Mouse (Mus musculus) kidney, adult 2 months (tissue): ENCODE measurements at regions not wholly inside any gene's neighbourhood (a gene's known extent, or its start where the extent isn't known, plus 50 kb on each side); places are given as distances from the start of the nearest gene placed in this dataset.
A peak's percentile ranks its signal among the peaks of the same experiment; 100 is the strongest.

Experiments
- DNase-seq: peaks from one replicate; pipeline ENCODE4 v3.0.0; 2021
- H3K27ac ChIP-seq: fragments of 200-500 bp; 2 replicates; pipeline ENCODE4 v1.5.1; 2012; ENCODE audit warnings: low read depth, low read length, control low read depth, inconsistent platforms; ENCODE audit not compliant: insufficient read depth
- H3K27me3 ChIP-seq: fragments of 200-500 bp; replicated peaks from 2 replicates; pipeline ENCODE4 v1.6.1; 2012; ENCODE audit warnings: mild to moderate bottlenecking, moderate library complexity, low read length, inconsistent platforms; ENCODE audit not compliant: control insufficient read depth, insufficient read depth
- H3K36me3 ChIP-seq: fragments of 200-500 bp; 2 replicates; pipeline ENCODE4 v1.6.1; 2012; ENCODE audit warnings: mild to moderate bottlenecking, moderate library complexity, low read length, inconsistent platforms; ENCODE audit not compliant: control insufficient read depth, insufficient read depth
- H3K4me1 ChIP-seq: fragments of 200-500 bp; 2 replicates; pipeline ENCODE4 v1.6.1; 2011; ENCODE audit warnings: low read length; ENCODE audit not compliant: control insufficient read depth, insufficient read depth
- H3K4me3 ChIP-seq: fragments of 200-500 bp; 2 replicates; pipeline ENCODE4 v1.5.1; 2011; ENCODE audit warnings: mild to moderate bottlenecking, low read depth, low read length, control low read depth; ENCODE audit not compliant: insufficient read depth
- CTCF ChIP-seq: fragments of 200-500 bp; conservative IDR thresholded peaks from 2 replicates; pipeline ENCODE4 v1.5.1; 2011; ENCODE audit warnings: low read depth, mild to moderate bottlenecking, control low read depth, low read length, moderate library complexity, mixed read lengths; ENCODE audit not compliant: insufficient read depth, insufficient read length
- POLR2A ChIP-seq: fragments of 200-500 bp; IDR thresholded peaks from one replicate; pipeline ENCODE4 v1.6.1; 2011; ENCODE audit warnings: low read depth, low read length, control low read depth
- WGBS: fragments of 180-500 bp; shearing (Covaris S2); methylation state at CpG from one replicate; pipeline ENCODE4 v1.1.7; 2018; 5-methylcytosine and 5-hydroxymethylcytosine counted together

- Histone ChIP-seq H3K27ac (no peak overlapping the region), H3K4me1 (no peaks in the 10 kb centered on the region), H3K4me3 (no peak overlapping the region), H3K36me3 (no peaks in the 10 kb centered on the region), H3K27me3 (no peaks in the 10 kb centered on the region)
- no peak for TF ChIP-seq POLR2A
- no peak for TF ChIP-seq CTCF
- peak; percentile 6 for DNase-seq
Observed at GRCm38 (mm10) chr12:14015271-14015670, 136.6 kb downstream of the Fam84a start.

GRCm38 (mm10) chr12:14005991-14006390 is 145.9 kb downstream of the Fam84a start:
- peak; percentile 54 for DNase-seq
- Histone ChIP-seq H3K4me3 (no peak overlapping the region), H3K36me3 (no peaks in the 10 kb centered on the region), H3K4me1 (no peaks in the 10 kb centered on the region), H3K27me3 (no peaks in the 10 kb centered on the region), H3K27ac (no peak overlapping the region)
- TF ChIP-seq CTCF (no peak), POLR2A (no peak)
- WGBS = 40% methylated on average over 1 of the region's 1 CpGs

- H3K4me3 ChIP-seq = no peak overlapping the region
- DNase-seq = no peak
- no peaks in the 10 kb centered on the region for H3K4me1 ChIP-seq
- no peak overlapping the region for H3K27ac ChIP-seq
- H3K27me3 ChIP-seq = no peaks in the 10 kb centered on the region
- H3K36me3 ChIP-seq = no peaks in the 10 kb centered on the region
- WGBS = 42% methylated on average over 1 of the region's 1 CpGs
- no peak for TF ChIP-seq CTCF
- TF ChIP-seq POLR2A = no peak
Observed at GRCm38 (mm10) chr12:14001672-14002071, 150.2 kb downstream of the Fam84a start.

- H3K27me3 ChIP-seq = no peaks in the 10 kb centered on the region
- no peaks in the 10 kb centered on the region for H3K4me1 ChIP-seq
- no peaks in the 10 kb centered on the region for H3K36me3 ChIP-seq
- no peak overlapping the region for H3K4me3 ChIP-seq
- DNase-seq = no peak
- TF ChIP-seq POLR2A (no peak), CTCF (no peak)
- no peak overlapping the region for H3K27ac ChIP-seq
- WGBS = 94% methylated on average over 1 of the region's 1 CpGs
Observed at GRCm38 (mm10) chr12:13984396-13984776, 167.5 kb downstream of the Fam84a start.

- Histone ChIP-seq H3K36me3 (no peaks in the 10 kb centered on the region), H3K4me3 (no peak overlapping the region), H3K27me3 (no peaks in the 10 kb centered on the region), H3K27ac (no peak overlapping the region), H3K4me1 (no peaks in the 10 kb centered on the region)
- TF ChIP-seq CTCF = no peak
- TF ChIP-seq POLR2A = no peak
- no peak for DNase-seq
- WGBS = 70% methylated on average over 7 of the region's 7 CpGs
Observed at GRCm38 (mm10) chr12:13983631-13984395, 168.0 kb downstream of the Fam84a start.

GRCm38 (mm10) chr12:13964537-13964936 is 187.3 kb downstream of the Fam84a start:
- Histone ChIP-seq H3K27ac (no peak overlapping the region), H3K4me3 (no peak overlapping the region), H3K4me1 (no peaks in the 10 kb centered on the region), H3K27me3 (no peaks in the 10 kb centered on the region), H3K36me3 (no peaks in the 10 kb centered on the region)
- no peak for TF ChIP-seq CTCF
- no peak for TF ChIP-seq POLR2A
- DNase-seq = no peak
- 55% methylated on average over 3 of the region's 3 CpGs for WGBS

GRCm38 (mm10) chr12:13939494-13939893 is 212.4 kb downstream of the Fam84a start:
- Histone ChIP-seq H3K4me1 (no peaks in the 10 kb centered on the region), H3K27me3 (no peaks in the 10 kb centered on the region), H3K36me3 (no peaks in the 10 kb centered on the region), H3K4me3 (no peak overlapping the region), H3K27ac (no peak overlapping the region)
- no peak for TF ChIP-seq POLR2A
- TF ChIP-seq CTCF = no peak
- 85% methylated on average over 4 of the region's 4 CpGs for WGBS
- DNase-seq = no peak
